Mouse (Mus musculus) forebrain, embryonic 14.5 days (tissue): Measurements from ENCODE around the gene Trpm4. TPM values are rescaled to one million over a fixed set of nuclear protein-coding genes. Genes with fewer than 3 reads are reported as not detected.
"Not testable (repeated sequence)": the region's sequence is repeated elsewhere in the genome, so short reads cannot be mapped to it uniquely, and the experiment has no call there.

Source experiments
- ATAC-seq: fragments of 200-750 bp; cut with Nextera tagmentation; 2 replicates; pipeline ENCODE4 v1.8.0; 2017; ENCODE audit warnings: mild to moderate bottlenecking, moderate library complexity
- DNase-seq: peaks from one replicate; pipeline ENCODE4 v3.0.0-alpha.2; 2015; ENCODE audit warnings: low spot score
- H3K27ac ChIP-seq: fragments of 300-500 bp; sonication (generic); 2 replicates; pipeline ENCODE4 v1.5.1; 2014; ENCODE audit warnings: low read depth, mild to moderate bottlenecking, control low read depth, low read length, moderate library complexity
- H3K27me3 ChIP-seq: fragments of 300-500 bp; sonication (generic); replicated peaks from 2 replicates; pipeline ENCODE4 v1.6.1; 2014; ENCODE audit warnings: low read length, control low read depth, mixed read lengths; ENCODE audit not compliant: control insufficient read depth, insufficient read depth
- H3K36me3 ChIP-seq: fragments of 300-500 bp; sonication (generic); 2 replicates; pipeline ENCODE4 v1.6.1; 2014; ENCODE audit warnings: low read length, control low read depth; ENCODE audit not compliant: control insufficient read depth, insufficient read depth
- H3K4me1 ChIP-seq: fragments of 300-500 bp; sonication (generic); 2 replicates; pipeline ENCODE4 v1.6.1; 2014; ENCODE audit warnings: antibody characterized with exemption, low read length, control low read depth; ENCODE audit not compliant: control insufficient read depth, insufficient read depth
- H3K4me2 ChIP-seq: fragments of 300-500 bp; sonication (generic); 2 replicates; pipeline ENCODE4 v1.6.1; 2014; ENCODE audit warnings: mild to moderate bottlenecking, control low read depth, low read length
- H3K4me3 ChIP-seq: fragments of 300-500 bp; sonication (generic); 2 replicates; pipeline ENCODE4 v1.5.1; 2014; ENCODE audit warnings: low read depth, low read length, control low read depth
- H3K9ac ChIP-seq: fragments of 300-500 bp; sonication (generic); 2 replicates; pipeline ENCODE4 v1.6.1; 2014; ENCODE audit warnings: mild to moderate bottlenecking, low read length, control low read depth, moderate library complexity
- H3K9me3 ChIP-seq: fragments of 300-500 bp; sonication (generic); replicated peaks from 2 replicates; pipeline ENCODE4 v1.6.1; 2016; ENCODE audit warnings: low read length, control low read depth, mixed read lengths; ENCODE audit not compliant: control insufficient read depth
- WGBS: fragments of 180-500 bp; shearing (Covaris S2); extraction: QIAGEN DNeasy Blood & Tissue Kit; methylation state at CpG from one replicate; pipeline ENCODE4 v1.1.7; 2014; 5-methylcytosine and 5-hydroxymethylcytosine counted together
- polyA plus RNA-seq: library from polyadenylated mRNA; unstranded; fragments of >200 nt; fragmentation: Nextera tagmentation; extraction: Ambion mirVana; gene quantifications from 2 replicates; pipeline ENCODE4 v1.2.1, GENCODE M21; 2014

The Trpm4 gene
- polyA plus RNA-seq, 1 experiment from 2014 or later: 9.8 TPM

DNA sequence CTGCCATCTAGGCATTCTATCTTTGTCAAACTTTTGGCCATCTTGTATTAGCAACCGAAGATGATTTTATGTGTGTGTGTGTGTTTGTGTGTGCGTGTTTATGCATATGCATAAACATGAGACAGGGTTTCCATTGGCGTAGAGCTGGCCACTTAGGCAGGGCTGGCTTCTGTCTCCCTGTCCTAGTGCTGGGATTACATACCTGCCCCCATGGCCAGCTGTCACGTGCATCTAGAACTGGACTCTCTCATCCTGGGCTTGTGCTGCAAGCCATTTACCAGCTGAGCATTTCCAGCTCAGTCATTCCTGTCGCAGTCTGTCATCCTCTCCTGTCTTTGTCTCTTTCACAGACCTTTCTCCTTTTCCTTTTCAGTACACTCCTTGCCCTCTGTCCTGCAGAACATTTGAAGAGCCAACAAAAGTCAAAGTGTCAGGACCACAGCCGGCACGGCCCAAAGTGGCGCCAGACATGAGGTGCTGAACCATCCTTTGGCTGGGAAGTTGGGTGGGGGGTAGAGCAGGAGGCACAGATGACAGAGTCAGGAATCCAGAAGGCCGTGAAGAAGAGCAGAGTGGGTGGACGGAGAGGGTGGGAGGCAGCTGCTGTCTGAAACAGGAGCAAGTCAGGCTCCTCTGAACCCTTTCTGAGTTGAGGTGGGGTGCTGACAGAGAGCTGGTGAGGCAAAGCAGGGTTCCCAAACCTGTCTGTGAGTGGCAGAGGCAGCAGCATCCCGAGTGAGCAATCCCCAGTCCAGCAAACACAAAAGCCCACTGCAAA lies 76.3 kb downstream of the Trpm4 start:
- no peaks in the 10 kb centered on the region for H3K36me3 ChIP-seq
- H3K4me2 ChIP-seq: no peak overlapping the region
- no peaks in the 10 kb centered on the region for H3K27me3 ChIP-seq
- H3K27ac ChIP-seq: no peak overlapping the region
- no peak overlapping the region for H3K4me3 ChIP-seq
- WGBS: 69% methylated on average over 11 of the region's 11 CpGs
- DNase-seq (no peak), ATAC-seq (no peak)
- no peaks in the 10 kb centered on the region for H3K9me3 ChIP-seq
- H3K9ac ChIP-seq: no peak overlapping the region
- H3K4me1 ChIP-seq: no peaks in the 10 kb centered on the region

DNA sequence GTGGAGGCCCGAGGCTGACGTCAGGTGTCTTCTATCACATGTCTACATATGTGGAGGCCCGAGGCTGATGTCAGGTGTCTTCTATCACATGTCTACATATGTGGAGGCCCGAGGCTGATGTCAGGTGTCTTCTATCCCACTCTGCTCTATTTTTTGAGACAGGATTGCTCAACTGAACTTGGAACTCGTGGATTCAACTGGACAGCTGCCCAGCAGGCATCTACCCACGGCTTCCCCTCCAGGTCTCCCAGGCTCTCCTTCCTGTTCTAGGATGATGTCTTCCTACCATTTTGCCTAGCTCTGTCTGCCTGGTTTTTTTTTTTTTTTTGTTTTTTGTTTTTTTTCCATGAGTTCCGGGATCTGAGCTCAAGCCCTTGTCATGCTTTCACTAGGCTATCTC lies 77.8 kb downstream of the Trpm4 start:
- H3K27ac ChIP-seq, H3K4me3 ChIP-seq, H3K36me3 ChIP-seq, ATAC-seq, H3K4me1 ChIP-seq, H3K9me3 ChIP-seq, H3K4me2 ChIP-seq, DNase-seq, H3K9ac ChIP-seq, H3K27me3 ChIP-seq: not testable (repeated sequence)
- 84% methylated on average over 5 of the region's 7 CpGs for WGBS

DNA sequence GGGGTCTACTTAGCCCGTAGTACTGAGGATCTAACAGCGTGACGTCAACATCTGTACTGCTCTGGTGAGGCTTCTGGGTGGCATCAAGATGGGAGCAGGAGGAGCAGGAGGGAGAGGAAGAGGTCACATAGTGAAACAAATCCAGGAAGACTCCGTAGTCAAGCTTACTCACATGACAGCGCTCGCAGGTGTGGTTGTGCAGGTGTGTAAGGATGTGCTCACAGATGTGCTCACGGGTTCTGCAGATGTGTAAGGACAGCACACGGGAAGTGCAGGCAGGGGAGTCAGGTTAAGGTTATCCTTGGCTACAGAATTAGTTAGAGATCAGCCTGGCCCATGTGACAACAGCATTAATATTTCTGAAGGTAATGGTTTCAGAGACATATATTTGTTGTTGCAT lies 79.8 kb downstream of the Trpm4 start:
- H3K36me3 ChIP-seq: no peaks in the 10 kb centered on the region
- WGBS: 96% methylated on average over 8 of the region's 8 CpGs
- no peak overlapping the region for H3K9ac ChIP-seq
- no peaks in the 10 kb centered on the region for H3K27me3 ChIP-seq
- no peak overlapping the region for H3K4me2 ChIP-seq
- no peak overlapping the region for H3K27ac ChIP-seq
- H3K4me1 ChIP-seq: no peaks in the 10 kb centered on the region
- no peaks in the 10 kb centered on the region for H3K9me3 ChIP-seq
- ATAC-seq (no peak), DNase-seq (no peak)
- H3K4me3 ChIP-seq: no peak overlapping the region

Other genes starting within 250 kb of the Trpm4 start
- gene Rcn3, start 241.6 kb downstream of the Trpm4 start, polyA plus RNA-seq: 67.4 and 73.9 TPM in 2 replicates
- gene Fcgrt, start 229.9 kb downstream of the Trpm4 start, polyA plus RNA-seq: 20.3 and 26.9 TPM in 2 replicates
- 981 and 1,280 TPM in 2 replicates for gene Rps11, start 209.3 kb downstream of the Trpm4 start, polyA plus RNA-seq
- gene Rpl13a, start 205.0 kb downstream of the Trpm4 start, polyA plus RNA-seq: 1,037 and 1,253 TPM in 2 replicates
- 0.22 and 0.88 TPM in 2 replicates for gene Gm45713, start 197.5 kb downstream of the Trpm4 start, polyA plus RNA-seq
- gene Flt3l, start 197.3 kb downstream of the Trpm4 start, polyA plus RNA-seq: 0.61 and 1.3 TPM in 2 replicates
- gene Pih1d1, start 179.5 kb downstream of the Trpm4 start, polyA plus RNA-seq: 101 and 108 TPM in 2 replicates
- gene Aldh16a1, start 179.2 kb downstream of the Trpm4 start, polyA plus RNA-seq: 24.4 and 26.8 TPM in 2 replicates
- 14.6 and 15.9 TPM in 2 replicates for gene Slc17a7, start 169.8 kb downstream of the Trpm4 start, polyA plus RNA-seq
- not detected in 2 replicates for gene Gfy, start 154.2 kb downstream of the Trpm4 start, polyA plus RNA-seq
- not detected in 2 replicates for gene Pth2, start 152.8 kb downstream of the Trpm4 start, polyA plus RNA-seq
- 0.43 and 0.52 TPM in 2 replicates for gene Ccdc155, start 128.9 kb downstream of the Trpm4 start, polyA plus RNA-seq
- 0.91 and 1.7 TPM in 2 replicates for gene Dkkl1, start 121.6 kb downstream of the Trpm4 start, polyA plus RNA-seq
- 81.7 and 95.7 TPM in 2 replicates for gene Tead2, start 118.0 kb downstream of the Trpm4 start, polyA plus RNA-seq
- 0.99 and 1.4 TPM in 2 replicates for gene Cd37, start 94.7 kb downstream of the Trpm4 start, polyA plus RNA-seq
- 0.09 and 0.26 TPM in 2 replicates for gene Slc6a16, start 92.7 kb downstream of the Trpm4 start, polyA plus RNA-seq
- not detected in 2 replicates for gene Slc6a21, start 56.3 kb downstream of the Trpm4 start, polyA plus RNA-seq
- gene Hrc, start 1.5 kb upstream of the Trpm4 start, polyA plus RNA-seq: 0.06 TPM in 1 of 2 replicates, not detected in the other
- gene Ppfia3, start 33.2 kb upstream of the Trpm4 start, polyA plus RNA-seq: 10.7 and 17.3 TPM in 2 replicates
- gene Lin7b, start 36.8 kb upstream of the Trpm4 start, polyA plus RNA-seq: 6.2 and 11.0 TPM in 2 replicates
- gene Snrnp70, start 62.0 kb upstream of the Trpm4 start, polyA plus RNA-seq: 95.7 and 99.4 TPM in 2 replicates
- not detected in 2 replicates for gene Kcna7, start 71.9 kb upstream of the Trpm4 start, polyA plus RNA-seq
- 0.22 TPM in 1 of 2 replicates, not detected in the other for gene Ntf5, start 79.9 kb upstream of the Trpm4 start, polyA plus RNA-seq
- 0.46 TPM in 1 of 2 replicates, not detected in the other for gene Lhb, start 87.0 kb upstream of the Trpm4 start, polyA plus RNA-seq
- 13.4 and 15.5 TPM in 2 replicates for gene Gys1, start 101.1 kb upstream of the Trpm4 start, polyA plus RNA-seq
- gene Ruvbl2, start 104.3 kb upstream of the Trpm4 start, polyA plus RNA-seq: 144 and 153 TPM in 2 replicates
- gene Ftl1, start 126.1 kb upstream of the Trpm4 start, polyA plus RNA-seq: 6,238 and 6,800 TPM in 2 replicates
- gene Bax, start 133.1 kb upstream of the Trpm4 start, polyA plus RNA-seq: 163 and 168 TPM in 2 replicates
- gene Tulp2, start 148.1 kb upstream of the Trpm4 start, polyA plus RNA-seq: 0.15 TPM in 1 of 2 replicates, not detected in the other
- gene Gm45808, start 153.0 kb upstream of the Trpm4 start, polyA plus RNA-seq: not detected in 2 replicates
- 1.4 and 1.6 TPM in 2 replicates for gene Dhdh, start 155.0 kb upstream of the Trpm4 start, polyA plus RNA-seq
- 69.0 and 96.5 TPM in 2 replicates for gene Nucb1, start 176.6 kb upstream of the Trpm4 start, polyA plus RNA-seq
- gene Ppp1r15a, start 192.5 kb upstream of the Trpm4 start, polyA plus RNA-seq: 13.1 and 19.3 TPM in 2 replicates
- 0.76 and 1.2 TPM in 2 replicates for gene Plekha4, start 192.6 kb upstream of the Trpm4 start, polyA plus RNA-seq
- gene Hsd17b14, start 221.1 kb upstream of the Trpm4 start, polyA plus RNA-seq: 0.17 and 0.22 TPM in 2 replicates
- 19.6 and 20.1 TPM in 2 replicates for gene Bcat2, start 236.4 kb upstream of the Trpm4 start, polyA plus RNA-seq